Mouse (Mus musculus) MEL (cell line): ENCODE results near the gene Grin3b. TPM values are rescaled to one million over a fixed set of nuclear protein-coding genes. Genes with fewer than 3 reads are reported as not detected.

Source experiments
- DNase-seq: peaks from one replicate; pipeline ENCODE4 v3.0.0; 2011; ENCODE audit warnings: low read depth, low spot score
- H3K27ac ChIP-seq: 2 replicates; pipeline ENCODE4 v1.5.1; 2012; ENCODE audit warnings: low read depth, mild to moderate bottlenecking, control low read depth, low read length, moderate library complexity; ENCODE audit not compliant: control insufficient read depth
- H3K27me3 ChIP-seq, 2 experiments: fragments of 150-350 bp in 1 of 2; sonication (generic) in 1 of 2; 2 replicates each; pipeline ENCODE4 v1.6.1; 2012; ENCODE audit warnings: low read length in 2 of 2, mild to moderate bottlenecking in 2 of 2, improper control_type of control experiment in 1 of 2, moderate library complexity in 1 of 2; ENCODE audit not compliant: insufficient read depth in 2 of 2, control insufficient read depth in 1 of 2
- H3K36me3 ChIP-seq, 2 experiments: 2 replicates each; pipeline ENCODE4 v1.6.1; 2012 to 2014; ENCODE audit warnings: low read length in 2 of 2, improper control_type of control experiment in 1 of 2, inconsistent platforms in 1 of 2, mild to moderate bottlenecking in 1 of 2; ENCODE audit not compliant: insufficient read depth in 2 of 2, control insufficient read depth in 1 of 2
- H3K4me1 ChIP-seq, 2 experiments: fragments of 150-350 bp in 1 of 2; sonication (generic) in 1 of 2; 2 replicates each; pipeline ENCODE4 v1.6.1; 2012; ENCODE audit warnings: low read length in 2 of 2, improper control_type of control experiment in 1 of 2, mild to moderate bottlenecking in 1 of 2; ENCODE audit not compliant: insufficient read depth in 2 of 2, control insufficient read depth in 1 of 2
- H3K4me3 ChIP-seq, 2 experiments: fragments of 150-350 bp in 1 of 2; sonication (generic) in 1 of 2; 2 replicates each; pipeline ENCODE4 v1.5.1; 2012; ENCODE audit warnings: low read depth in 2 of 2, low read length in 2 of 2, mild to moderate bottlenecking in 2 of 2, moderate library complexity in 2 of 2, control low read depth in 1 of 2, improper control_type of control experiment in 1 of 2; ENCODE audit not compliant: control insufficient read depth in 1 of 2, insufficient read depth in 1 of 2
- H3K79me2 ChIP-seq: 2 replicates; pipeline ENCODE4 v1.6.1; 2012; ENCODE audit warnings: mild to moderate bottlenecking, low read length, moderate library complexity; ENCODE audit not compliant: control insufficient read depth, poor library complexity, insufficient read depth
- H3K9ac ChIP-seq: 2 replicates; pipeline ENCODE4 v1.6.1; 2012; ENCODE audit warnings: low read depth, mild to moderate bottlenecking, control low read depth, low read length, moderate library complexity; ENCODE audit not compliant: control insufficient read depth, poor library complexity, severe bottlenecking
- H3K9me3 ChIP-seq: fragments of 150-350 bp; sonication (generic); replicated peaks from 2 replicates; pipeline ENCODE4 v1.6.1; 2012; ENCODE audit warnings: mild to moderate bottlenecking, low read length, improper control_type of control experiment, moderate library complexity; ENCODE audit not compliant: insufficient read depth
- BHLHE40 ChIP-seq: IDR thresholded peaks from 2 replicates; pipeline ENCODE4 v1.6.1; 2012; ENCODE audit warnings: low read depth, mild to moderate bottlenecking, inconsistent platforms, low read length, improper control_type of control experiment, borderline replicate concordance
- CTCF ChIP-seq, 3 experiments: IDR thresholded peaks in 2 of 3; conservative IDR thresholded peaks in 1 of 3; 2 replicates each; pipeline ENCODE4 v1.5.1; 2011 to 2012; ENCODE audit warnings: low read length in 3 of 3, low read depth in 2 of 3, mild to moderate bottlenecking in 2 of 3, improper control_type of control experiment in 1 of 3, inconsistent platforms in 1 of 3, mixed read lengths in 1 of 3, moderate library complexity in 1 of 3; ENCODE audit not compliant: control insufficient read depth in 1 of 3, insufficient read depth in 1 of 3, poor library complexity in 1 of 3, severe bottlenecking in 1 of 3
- EP300 ChIP-seq, 2 experiments: IDR thresholded peaks; 2 replicates each; pipeline ENCODE4 v1.6.1; 2011; ENCODE audit warnings: improper control_type of control experiment in 2 of 2, low read length in 2 of 2, low read depth in 1 of 2, mild to moderate bottlenecking in 1 of 2
- GABPA ChIP-seq: IDR thresholded peaks from 2 replicates; pipeline ENCODE4 v1.6.1; 2012; ENCODE audit warnings: low read depth, mild to moderate bottlenecking, inconsistent platforms, low read length, improper control_type of control experiment, moderate library complexity
- HCFC1 ChIP-seq: IDR thresholded peaks from 2 replicates; pipeline ENCODE4 v1.6.1; 2012; ENCODE audit warnings: low read depth, mild to moderate bottlenecking, inconsistent platforms, low read length, improper control_type of control experiment, moderate library complexity
- KAT2A ChIP-seq: conservative IDR thresholded peaks from 2 replicates; pipeline ENCODE4 v1.6.1; 2012; ENCODE audit warnings: low read depth, low read length, improper control_type of control experiment, inconsistent platforms
- NELFE ChIP-seq: IDR thresholded peaks from 2 replicates; pipeline ENCODE4 v1.6.1; 2011; ENCODE audit warnings: low read depth, low read length, improper control_type of control experiment
- POLR2A ChIP-seq, 2 experiments: IDR thresholded peaks; 2 replicates each; pipeline ENCODE4 v1.6.1; 2011 to 2012; ENCODE audit warnings: low read length in 2 of 2, mild to moderate bottlenecking in 2 of 2, control low read depth in 1 of 2, improper control_type of control experiment in 1 of 2, low read depth in 1 of 2, moderate library complexity in 1 of 2; ENCODE audit not compliant: control insufficient read depth in 1 of 2, insufficient read depth in 1 of 2, poor library complexity in 1 of 2
- POLR2AphosphoS2 ChIP-seq: IDR thresholded peaks from 2 replicates; pipeline ENCODE4 v1.6.1; 2011; ENCODE audit warnings: low read length, improper control_type of control experiment
- SMC3 ChIP-seq: IDR thresholded peaks from 2 replicates; pipeline ENCODE4 v1.6.1; 2011; ENCODE audit warnings: low read depth, low read length, improper control_type of control experiment
- TCF12 ChIP-seq: IDR thresholded peaks from 2 replicates; pipeline ENCODE4 v1.6.1; 2014; ENCODE audit warnings: low read depth, mild to moderate bottlenecking, inconsistent platforms, low read length, improper control_type of control experiment, moderate library complexity
- USF1 ChIP-seq: IDR thresholded peaks from 2 replicates; pipeline ENCODE4 v1.6.1; 2014; ENCODE audit warnings: low read depth, mild to moderate bottlenecking, inconsistent platforms, low read length, improper control_type of control experiment, moderate library complexity
- USF2 ChIP-seq, 2 experiments: IDR thresholded peaks; 2 replicates each; pipeline ENCODE4 v1.6.1; 2011 to 2012; ENCODE audit warnings: improper control_type of control experiment in 2 of 2, low read length in 2 of 2, borderline replicate concordance in 1 of 2, inconsistent platforms in 1 of 2, low read depth in 1 of 2, mild to moderate bottlenecking in 1 of 2; ENCODE audit not compliant: insufficient read depth in 1 of 2
- polyA plus RNA-seq, 2 experiments: library from polyadenylated mRNA; stranded (reverse) in 1 of 2; unstranded in 1 of 2; fragments of >175 nt in 1 of 2; fragments of >200 nt in 1 of 2; gene quantifications; 2 replicates each; pipeline versions ENCODE4 v1.2.1 to v1.2.4; 2012; ENCODE audit warnings: low replicate concordance in 2 of 2, low read depth in 1 of 2; ENCODE audit not compliant: insufficient read length in 2 of 2, insufficient read depth in 1 of 2, missing spikeins in 1 of 2
- total RNA-seq: library from RNA; depleted of rRNA; stranded (reverse); fragments of 300-350 nt; gene quantifications from 2 replicates; pipeline ENCODE4 v1.2.3, GENCODE M21; 2012

The Grin3b gene
- total and polyA plus RNA-seq, 3 experiments, result 0.42 to 1.1 TPM; not detected in 1

DNA sequence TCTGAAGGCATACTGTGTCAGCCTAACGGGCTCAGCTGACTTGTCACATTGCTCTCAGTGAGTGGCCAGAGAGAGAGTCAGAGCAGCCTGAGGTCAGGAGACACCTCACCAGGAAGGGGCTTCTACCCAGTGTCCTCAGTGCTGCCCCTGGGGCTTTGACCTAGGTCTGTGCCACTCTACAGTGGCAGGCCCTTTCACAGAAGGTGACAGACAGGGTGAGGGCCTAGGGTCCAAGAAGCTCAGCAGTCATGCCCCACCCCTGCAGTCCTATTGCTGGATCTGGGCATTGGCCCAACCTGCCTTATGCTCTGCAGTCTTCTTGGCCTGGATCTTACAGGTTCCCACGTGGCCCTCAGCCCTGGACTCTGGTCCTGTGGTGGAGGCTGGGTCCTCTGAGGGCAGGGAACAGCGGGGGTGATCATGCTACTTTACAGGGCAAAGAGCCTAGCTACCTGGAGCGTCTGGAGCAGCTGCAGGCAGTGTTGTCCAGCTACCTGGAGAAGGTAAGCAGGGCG lies 3.6 kb upstream of the Grin3b start:
- no peak for TF ChIP-seq KAT2A
- 0 out of 4 replicates have a peak, but pooled peaks of 1 of the 2 experiments have one; percentile 29 for TF ChIP-seq POLR2A (IDR thresholded peaks at IDR 0.05; ENCODE audit: control insufficient read depth in 1 of 2, insufficient read depth in 1 of 2, low read depth in 1 of 2, low read length in 2 of 2, poor library complexity in 1 of 2)
- Histone ChIP-seq H3K4me1 (no peaks in the 10 kb centered on the region), H3K79me2 (no peaks in the 10 kb centered on the region; the same call in 1 of the 2 replicates), H3K27ac (no peak overlapping the region), H3K27me3 (no peaks in the 10 kb centered on the region), H3K9me3 (no peaks in the 10 kb centered on the region), H3K36me3 (peaks cover 0 to 2% of the 10 kb centered on the region in 2 experiments; a peak in 1 of 4 replicates), H3K9ac (no peak overlapping the region), H3K4me3 (no peak overlapping the region)
- no peak for DNase-seq

- H3K27me3 ChIP-seq, result no peaks in the 10 kb centered on the region
Observed at GRCm38 (mm10) chr10:79968181-79968580, 2.3 kb upstream of the Grin3b start.

DNA sequence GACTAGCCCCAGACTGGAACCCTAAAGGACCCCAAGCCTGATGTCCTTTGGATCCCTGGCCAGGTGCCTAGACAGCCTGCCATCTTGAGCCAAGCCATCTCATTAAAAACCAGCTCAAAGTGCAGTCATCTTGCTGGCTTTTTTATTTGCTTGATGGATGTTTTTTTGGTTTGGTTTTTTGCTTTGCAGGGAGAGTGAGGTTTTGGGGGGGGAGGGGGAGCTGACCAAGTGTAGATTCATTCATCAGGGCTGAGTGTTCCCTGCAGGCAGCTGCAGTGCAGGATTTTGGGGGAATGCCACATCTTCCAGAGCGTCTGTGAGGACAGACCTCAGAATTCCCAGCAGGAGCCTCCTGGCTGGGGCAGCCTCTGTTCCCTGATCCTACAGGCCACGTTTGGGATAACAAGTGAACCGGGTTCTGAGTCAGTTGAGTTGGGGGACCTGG lies 1.4 kb upstream of the Grin3b start:
- Histone ChIP-seq H3K36me3 (no peaks in the 10 kb centered on the region; a peak in 1 of 4 replicates), H3K4me3 (no peak overlapping the region), H3K27me3 (no peaks in the 10 kb centered on the region), H3K4me1 (no peaks in the 10 kb centered on the region), H3K9me3 (no peaks in the 10 kb centered on the region), H3K79me2 (no peaks in the 10 kb centered on the region), H3K9ac (no peak overlapping the region), H3K27ac (no peak overlapping the region)
- no peak for DNase-seq
- TF ChIP-seq EP300 (IDR thresholded peaks at IDR 0.05; ENCODE audit: low read depth in 1 of 2, low read length in 2 of 2) (no peak), POLR2A (IDR thresholded peaks at IDR 0.05; ENCODE audit: control insufficient read depth in 1 of 2, insufficient read depth in 1 of 2, low read depth in 1 of 2, low read length in 2 of 2, poor library complexity in 1 of 2) (peak in 1 of 2 experiments; percentile 18; a peak in 1 of 4 replicates)

More at GRCm38 (mm10) chr10:79968181-79968580, 2.3 kb upstream of the Grin3b start:
- H3K27ac ChIP-seq, result no peak overlapping the region
- H3K4me3 ChIP-seq, result no peak overlapping the region
- no peak for DNase-seq
- TF ChIP-seq USF2 (IDR thresholded peaks at IDR 0.05; ENCODE audit: borderline replicate concordance in 1 of 2, insufficient read depth in 1 of 2, low read depth in 1 of 2, low read length in 2 of 2) (no peak), CTCF (IDR thresholded peaks at IDR 0.05 in 2 of 3, conservative IDR thresholded peaks at IDR 0.05 in 1 of 3; ENCODE audit: control insufficient read depth in 1 of 3, insufficient read depth in 1 of 3, low read depth in 2 of 3, low read length in 3 of 3, poor library complexity in 1 of 3, severe bottlenecking in 1 of 3) (no peak), NELFE (no peak), SMC3 (no peak), HCFC1 (no peak), BHLHE40 (no peak), TCF12 (no peak), GABPA (no peak), POLR2AphosphoS2 (no peak), USF1 (no peak), KAT2A (no peak), EP300 (IDR thresholded peaks at IDR 0.05; ENCODE audit: low read depth in 1 of 2, low read length in 2 of 2) (no peak), POLR2A (IDR thresholded peaks at IDR 0.05; ENCODE audit: control insufficient read depth in 1 of 2, insufficient read depth in 1 of 2, low read depth in 1 of 2, low read length in 2 of 2, poor library complexity in 1 of 2) (no peak)
- no peak overlapping the region for H3K9ac ChIP-seq
- H3K79me2 ChIP-seq, result no peaks in the 10 kb centered on the region
- no peaks in the 10 kb centered on the region for H3K4me1 ChIP-seq
- H3K36me3 ChIP-seq, result no peaks in the 10 kb centered on the region; a peak in 1 of 4 replicates
- H3K9me3 ChIP-seq, result no peaks in the 10 kb centered on the region
